Mouse (Mus musculus): ENCODE results near the gene Otop3.
"Not testable (repeated sequence)": the region's sequence is repeated elsewhere in the genome, so short reads cannot be mapped to it uniquely, and the experiment has no call there.

DNA sequence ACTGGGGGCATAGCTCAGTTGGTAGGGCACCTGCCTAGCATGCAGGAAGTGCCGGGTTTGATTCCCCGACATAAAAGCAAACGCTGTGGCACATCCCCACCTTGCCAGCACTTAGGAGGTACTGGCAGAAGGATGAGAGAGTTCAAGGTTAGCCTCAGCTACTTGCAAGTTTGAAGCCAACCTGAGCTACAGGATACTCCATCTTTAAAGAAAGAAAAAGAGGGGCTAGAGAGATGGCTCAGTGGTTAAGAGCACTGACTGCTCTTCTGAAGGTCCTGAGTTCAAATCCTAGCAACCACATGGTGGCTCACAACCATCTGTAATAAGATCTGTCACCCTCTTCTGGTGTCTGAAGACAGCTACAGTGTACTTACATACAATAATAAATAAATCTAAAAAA, 52.3 kb downstream of the Otop3 start:
- TF ChIP-seq CTCF (IDR thresholded peaks at IDR 0.05; ENCODE audit: borderline replicate concordance, control insufficient read depth, extremely low read depth, insufficient read depth, low read length, poor library complexity); POLR2A (IDR thresholded peaks at IDR 0.05; ENCODE audit: control insufficient read depth, extremely low read depth, insufficient read depth, low read length, poor library complexity): not testable (repeated sequence)
